Mouse (Mus musculus) neural tube, embryonic 11.5 days (tissue): ENCODE measurements around the gene Eif4a3. TPM values are rescaled to one million over a fixed set of nuclear protein-coding genes. Genes with fewer than 3 reads are reported as not detected.
A peak's percentile ranks its signal among the peaks of the same experiment; 100 is the strongest.
"Not testable (repeated sequence)": the region's sequence is repeated elsewhere in the genome, so short reads cannot be mapped to it uniquely, and the experiment has no call there.

Experiments
- ATAC-seq: fragments of 200-750 bp; cut with Nextera tagmentation; 2 replicates; pipeline ENCODE4 v1.8.0; 2017; ENCODE audit warnings: moderate number of reproducible peaks, mild to moderate bottlenecking, moderate TSS enrichment, moderate library complexity; ENCODE audit not compliant: insufficient read depth, low FRiP score, low TSS enrichment
- DNase-seq: peaks from one replicate; pipeline ENCODE4 v3.0.0-alpha.2; 2015; ENCODE audit warnings: low spot score
- H3K27ac ChIP-seq: fragments of 300-500 bp; sonication (generic); 2 replicates; pipeline ENCODE4 v1.5.1; 2014; ENCODE audit warnings: low read depth, mild to moderate bottlenecking, low read length
- H3K27me3 ChIP-seq: fragments of 300-500 bp; sonication (generic); 2 replicates; pipeline ENCODE4 v1.6.1; 2014; ENCODE audit warnings: mild to moderate bottlenecking, low read length, mixed read lengths; ENCODE audit not compliant: control insufficient read depth, insufficient read depth
- H3K36me3 ChIP-seq: fragments of 300-500 bp; sonication (generic); 2 replicates; pipeline ENCODE4 v1.6.1; 2014; ENCODE audit warnings: mild to moderate bottlenecking, low read length, moderate library complexity, mixed read lengths; ENCODE audit not compliant: control insufficient read depth, insufficient read depth
- H3K4me1 ChIP-seq: fragments of 300-500 bp; sonication (generic); 2 replicates; pipeline ENCODE4 v1.6.1; 2014; ENCODE audit warnings: low read length, mixed read lengths; ENCODE audit not compliant: control insufficient read depth, insufficient read depth
- H3K4me2 ChIP-seq: fragments of 300-500 bp; sonication (generic); 2 replicates; pipeline ENCODE4 v1.6.1; 2014; ENCODE audit warnings: low read depth, mild to moderate bottlenecking, moderate library complexity
- H3K4me3 ChIP-seq: fragments of 300-500 bp; sonication (generic); 2 replicates; pipeline ENCODE4 v1.5.1; 2014; ENCODE audit warnings: low read depth, low read length
- H3K9ac ChIP-seq: fragments of 300-500 bp; sonication (generic); 2 replicates; pipeline ENCODE4 v1.6.1; 2014; ENCODE audit warnings: mild to moderate bottlenecking, low read length
- H3K9me3 ChIP-seq: fragments of 300-500 bp; sonication (generic); 2 replicates; pipeline ENCODE4 v1.6.1; 2016; ENCODE audit warnings: low read length; ENCODE audit not compliant: control insufficient read depth
- WGBS: fragments of 180-500 bp; shearing (Covaris S2); extraction: QIAGEN DNeasy Blood & Tissue Kit; methylation state at CpG from one replicate; pipeline ENCODE4 v1.1.7; 2014; 5-methylcytosine and 5-hydroxymethylcytosine counted together
- polyA plus RNA-seq: library from polyadenylated mRNA; unstranded; fragments of >200 nt; fragmentation: Nextera tagmentation; extraction: Ambion mirVana; gene quantifications from 2 replicates; pipeline ENCODE4 v1.2.1, GENCODE M21; 2014

Eif4a3 gene
- polyA plus RNA-seq, 1 experiment from 2014 or later, result 421 TPM

DNA sequence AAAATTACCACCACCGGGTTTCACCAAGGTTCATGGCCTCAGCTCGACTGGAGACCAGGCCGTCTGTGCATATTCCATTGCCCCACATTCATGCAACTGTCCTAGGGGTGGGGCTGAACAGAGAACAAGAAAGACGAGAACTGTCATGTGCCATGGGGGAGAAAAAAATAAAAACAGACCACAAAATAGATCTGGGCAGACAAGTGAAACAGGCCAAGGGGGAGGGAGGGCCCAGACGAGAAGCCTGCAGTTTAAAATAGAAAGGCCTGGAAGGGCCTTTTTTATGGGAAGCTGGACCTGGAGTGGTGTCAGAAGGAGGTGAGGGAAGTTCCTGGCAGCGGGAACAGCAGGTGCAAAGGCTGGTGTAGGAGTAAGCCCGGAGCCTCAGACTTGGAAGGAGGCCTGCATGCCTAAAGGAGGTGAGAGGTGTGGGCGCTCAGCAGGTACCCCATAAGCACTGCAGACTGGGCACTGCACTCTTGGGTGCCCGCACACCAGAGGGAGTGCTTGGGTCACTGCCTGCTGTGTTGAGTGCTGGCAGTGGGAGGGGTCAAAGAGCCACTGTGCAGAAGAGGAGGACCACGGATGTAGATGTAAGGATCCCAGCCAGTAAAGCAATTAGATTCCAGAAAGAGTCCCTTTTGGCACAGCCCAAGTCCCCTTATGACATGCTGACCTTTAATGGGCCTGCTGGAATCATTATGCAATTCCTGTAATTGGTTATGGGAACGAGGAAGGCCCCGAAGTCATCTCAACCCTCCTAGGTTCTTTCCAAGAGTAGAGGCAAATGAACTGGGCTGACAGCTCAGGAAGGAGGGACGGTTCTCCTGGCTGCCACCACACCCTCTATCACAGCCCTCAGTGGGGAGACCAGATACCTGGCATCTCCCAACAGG lies 7.1 kb upstream of the Eif4a3 start:
- H3K4me3 ChIP-seq, result no peak overlapping the region
- H3K36me3 ChIP-seq, result no peaks in the 10 kb centered on the region
- DNase-seq (no peak), ATAC-seq (no peak)
- no peaks in the 10 kb centered on the region for H3K27me3 ChIP-seq
- no peaks in the 10 kb centered on the region for H3K9me3 ChIP-seq
- WGBS, result 61% methylated on average over 13 of the region's 13 CpGs
- H3K9ac ChIP-seq, result no peak overlapping the region
- H3K4me1 ChIP-seq, result 0 out of 2 replicates have a peak, but pooled peaks cover 3% of the 10 kb centered on the region
- H3K4me2 ChIP-seq, result no peak overlapping the region
- H3K27ac ChIP-seq, result no peak overlapping the region

DNA sequence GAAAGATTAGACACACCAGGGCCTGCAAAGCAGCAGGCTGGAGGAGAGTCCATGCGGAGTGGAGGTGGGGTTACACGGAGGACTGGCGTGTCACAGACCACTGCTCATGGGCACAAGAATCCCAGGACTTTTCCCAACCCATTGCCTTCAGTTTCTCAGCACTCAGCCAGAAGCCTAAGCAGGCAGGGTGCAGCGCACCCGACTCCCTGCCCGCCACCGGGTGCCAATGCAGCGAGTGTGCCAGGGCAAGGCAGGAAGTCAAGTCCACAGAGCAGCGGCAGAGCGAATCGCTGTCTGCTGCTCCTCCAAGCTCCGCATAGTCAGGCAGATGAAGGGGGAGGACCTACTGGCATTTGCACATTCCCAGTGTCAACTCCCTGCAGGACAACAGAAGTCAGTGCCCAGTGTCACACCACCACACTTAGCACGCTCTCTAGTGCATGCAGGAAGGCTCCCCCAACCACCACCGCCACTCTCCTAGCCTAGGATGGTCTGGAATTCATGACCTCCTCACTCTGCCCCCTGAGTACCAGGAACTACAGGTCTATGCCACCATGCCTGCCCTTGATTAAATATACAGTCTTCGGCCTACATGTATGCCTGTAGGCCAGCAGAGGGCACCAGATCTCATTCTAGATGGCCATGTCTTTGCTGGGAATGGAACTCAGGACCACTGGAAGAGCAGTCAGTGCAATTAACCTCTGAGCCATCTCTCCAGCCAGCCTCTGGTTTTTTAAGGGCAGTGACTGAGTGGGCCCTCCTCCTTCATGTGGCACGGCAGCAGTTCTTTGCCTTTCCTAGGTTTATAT lies 5.2 kb upstream of the Eif4a3 start:
- peak; percentile 67 for DNase-seq
- Histone ChIP-seq H3K27ac (no peak overlapping the region), H3K4me1 (0 out of 2 replicates have a peak, but pooled peaks cover 3% of the 10 kb centered on the region), H3K27me3 (no peaks in the 10 kb centered on the region), H3K36me3 (no peaks in the 10 kb centered on the region), H3K4me3 (no peak overlapping the region), H3K9ac (no peak overlapping the region), H3K4me2 (no peak overlapping the region), H3K9me3 (no peaks in the 10 kb centered on the region)
- ATAC-seq, result no peak
- 38% methylated on average over 16 of the region's 16 CpGs for WGBS

DNA sequence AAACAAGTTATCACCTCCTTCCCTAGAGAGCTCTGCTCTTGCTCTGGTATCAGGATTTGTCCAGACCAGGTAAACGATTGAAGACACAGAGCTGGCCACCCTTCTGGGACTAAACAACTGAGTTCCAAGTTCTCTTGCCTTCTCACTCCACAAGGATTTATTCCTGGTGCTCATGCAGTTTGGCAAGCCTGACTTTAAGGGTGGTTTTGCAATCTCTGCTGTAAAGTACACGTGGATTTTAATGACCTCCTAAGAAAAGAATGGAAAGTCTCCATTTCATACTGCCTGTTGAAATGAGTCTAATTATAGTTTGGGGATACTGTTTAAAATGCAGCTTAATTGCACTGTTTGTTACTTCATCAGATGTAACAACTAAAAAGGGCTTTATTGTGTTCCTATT lies 1.1 kb upstream of the Eif4a3 start:
- Histone ChIP-seq H3K9ac (no peak overlapping the region), H3K4me2 (peak overlapping the region; percentile 64; the same call in 1 of the 2 replicates)
- 45% methylated on average over 2 of the region's 2 CpGs for WGBS

DNA sequence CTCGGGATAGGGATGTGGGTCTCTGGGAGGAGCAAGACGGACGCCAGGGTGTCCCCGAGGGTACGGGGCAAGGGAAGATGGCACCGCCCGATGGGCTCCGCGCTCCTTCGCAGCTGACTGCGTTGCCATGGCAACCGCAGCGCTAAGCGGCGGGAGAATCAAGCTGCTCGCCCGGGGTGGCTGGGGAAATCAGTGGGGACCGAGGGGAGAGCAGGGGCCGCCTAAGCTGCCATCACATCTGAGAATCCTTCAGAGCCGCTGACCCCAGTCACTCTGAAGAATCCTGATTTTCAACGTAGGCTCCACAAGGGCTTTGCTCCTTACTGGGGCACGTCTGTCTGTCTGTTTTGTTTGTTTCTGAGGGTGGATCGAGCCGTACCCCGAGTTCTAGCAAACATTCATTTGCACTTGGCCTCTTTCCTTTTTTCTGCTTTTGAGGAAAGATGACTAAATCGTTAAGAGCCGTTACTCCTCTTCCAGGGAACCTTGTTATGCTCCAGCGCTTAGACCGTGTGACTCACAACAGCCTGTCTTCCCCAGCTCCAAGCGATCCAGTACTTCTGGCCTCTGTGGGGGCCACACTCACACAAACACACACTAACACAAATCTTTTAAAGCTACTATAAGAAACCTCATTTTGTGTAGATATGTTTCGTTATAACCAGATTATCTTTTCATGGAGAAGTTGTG lies 502 bp upstream of the Eif4a3 start:
- Histone ChIP-seq H3K4me3 (peak overlapping the region; percentile 97), H3K4me2 (peak overlapping the region; percentile 64), H3K36me3 (peaks cover 14% of the 10 kb centered on the region), H3K4me1 (peaks cover 2% of the 10 kb centered on the region; the same call in 1 of the 2 replicates), H3K9ac (peak overlapping the region; percentile 98), H3K27ac (peak overlapping the region; percentile 86), H3K27me3 (no peaks in the 10 kb centered on the region), H3K9me3 (no peaks in the 10 kb centered on the region)
- DNase-seq (no peak), ATAC-seq (no peak)
- 2% methylated on average over 31 of the region's 31 CpGs for WGBS

More for the DNA sequence above, 1.1 kb upstream of the Eif4a3 start:
- H3K4me3 ChIP-seq, result no peak overlapping the region
- no peak overlapping the region for H3K27ac ChIP-seq
- peaks cover 8% of the 10 kb centered on the region for H3K36me3 ChIP-seq
- no peak for DNase-seq
- no peak for ATAC-seq
- H3K4me1 ChIP-seq, result peaks cover 2% of the 10 kb centered on the region; the same call in 1 of the 2 replicates
- no peaks in the 10 kb centered on the region for H3K27me3 ChIP-seq
- H3K9me3 ChIP-seq, result no peaks in the 10 kb centered on the region

DNA sequence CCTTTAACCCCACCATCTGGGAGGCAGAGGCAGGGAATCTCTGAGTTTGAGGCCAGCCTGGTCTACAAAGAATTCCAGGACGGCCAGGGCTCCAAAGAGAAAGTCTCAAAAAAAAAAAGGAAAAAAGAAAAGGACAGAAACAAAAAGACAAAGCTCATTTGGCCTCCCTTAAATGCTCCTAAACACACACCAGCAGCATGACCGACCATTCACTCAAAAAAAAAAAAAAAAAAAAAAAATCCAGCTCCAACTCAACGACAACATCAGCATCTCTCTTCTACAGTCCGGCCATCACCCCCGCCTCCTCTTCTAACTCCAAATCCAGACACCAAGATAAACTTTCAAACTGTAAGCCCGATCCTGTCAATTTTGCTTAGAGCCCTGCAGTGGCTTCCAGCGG lies 972 bp downstream of the Eif4a3 start:
- Histone ChIP-seq H3K9ac (peak overlapping the region; percentile 98), H3K9me3 (no peaks in the 10 kb centered on the region), H3K4me1 (peaks cover 2% of the 10 kb centered on the region; the same call in 1 of the 2 replicates), H3K27me3 (no peaks in the 10 kb centered on the region), H3K36me3 (peaks cover 17% of the 10 kb centered on the region), H3K27ac (no peak overlapping the region), H3K4me2 (peak overlapping the region; percentile 62), H3K4me3 (peak overlapping the region; percentile 97)
- DNase-seq (no peak), ATAC-seq (no peak)
- WGBS, result 19% methylated on average over 7 of the region's 7 CpGs

DNA sequence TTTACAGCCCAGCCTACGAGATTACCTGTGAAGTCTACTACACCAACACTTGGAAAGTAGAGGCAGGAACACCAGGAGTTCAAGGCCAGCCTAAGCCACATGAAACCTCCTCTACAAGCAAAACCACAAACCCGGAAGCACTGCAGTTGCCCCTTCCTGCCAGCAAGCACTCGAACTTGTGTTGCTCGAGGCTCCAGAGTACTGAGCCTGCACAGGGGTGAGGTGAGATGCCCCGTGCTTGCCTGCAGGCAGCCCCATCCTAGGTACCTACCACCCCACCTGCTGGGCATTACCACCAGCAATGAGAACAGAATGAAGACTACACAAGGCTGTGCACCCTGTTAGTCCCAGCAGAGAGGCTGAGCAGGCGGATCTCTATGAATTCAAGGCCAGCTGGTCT lies 1.9 kb downstream of the Eif4a3 start:
- H3K9me3 ChIP-seq, result no peaks in the 10 kb centered on the region
- no peak for DNase-seq
- ATAC-seq, result no peak
- peaks cover 2% of the 10 kb centered on the region; the same call in 1 of the 2 replicates for H3K4me1 ChIP-seq
- no peak overlapping the region for H3K4me2 ChIP-seq
- 92% methylated on average over 6 of the region's 6 CpGs for whole genome bisulfite sequencing
- no peak overlapping the region for H3K4me3 ChIP-seq
- no peaks in the 10 kb centered on the region for H3K27me3 ChIP-seq
- no peak overlapping the region for H3K9ac ChIP-seq
- no peak overlapping the region for H3K27ac ChIP-seq
- H3K36me3 ChIP-seq, result peaks cover 25% of the 10 kb centered on the region

DNA sequence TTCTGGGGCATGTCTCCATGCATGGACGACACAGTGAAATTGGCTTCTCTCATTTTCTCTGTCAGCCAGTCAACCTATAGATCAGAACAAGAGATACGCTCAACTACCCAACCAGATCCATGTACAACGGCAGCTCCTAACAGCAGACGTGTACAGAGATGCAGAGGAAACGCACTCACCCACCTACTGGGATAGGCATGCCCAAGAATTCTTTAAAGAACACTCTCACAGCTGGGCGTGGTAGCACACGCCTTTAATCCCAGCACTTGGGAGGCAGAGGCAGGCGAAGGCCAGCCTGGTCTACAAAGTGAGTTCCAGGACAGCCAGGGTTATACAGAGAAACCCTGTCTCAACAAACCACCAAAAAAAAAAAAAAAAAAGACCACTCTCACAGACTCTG lies 7.0 kb downstream of the Eif4a3 start:
- H3K27me3 ChIP-seq, H3K9me3 ChIP-seq, H3K4me2 ChIP-seq, H3K4me3 ChIP-seq, H3K4me1 ChIP-seq, DNase-seq, H3K9ac ChIP-seq, ATAC-seq, H3K27ac ChIP-seq: not testable (repeated sequence)
- 94% methylated on average over 8 of the region's 8 CpGs for WGBS
- H3K36me3 ChIP-seq, result peaks cover 47% of the 10 kb centered on the region

DNA sequence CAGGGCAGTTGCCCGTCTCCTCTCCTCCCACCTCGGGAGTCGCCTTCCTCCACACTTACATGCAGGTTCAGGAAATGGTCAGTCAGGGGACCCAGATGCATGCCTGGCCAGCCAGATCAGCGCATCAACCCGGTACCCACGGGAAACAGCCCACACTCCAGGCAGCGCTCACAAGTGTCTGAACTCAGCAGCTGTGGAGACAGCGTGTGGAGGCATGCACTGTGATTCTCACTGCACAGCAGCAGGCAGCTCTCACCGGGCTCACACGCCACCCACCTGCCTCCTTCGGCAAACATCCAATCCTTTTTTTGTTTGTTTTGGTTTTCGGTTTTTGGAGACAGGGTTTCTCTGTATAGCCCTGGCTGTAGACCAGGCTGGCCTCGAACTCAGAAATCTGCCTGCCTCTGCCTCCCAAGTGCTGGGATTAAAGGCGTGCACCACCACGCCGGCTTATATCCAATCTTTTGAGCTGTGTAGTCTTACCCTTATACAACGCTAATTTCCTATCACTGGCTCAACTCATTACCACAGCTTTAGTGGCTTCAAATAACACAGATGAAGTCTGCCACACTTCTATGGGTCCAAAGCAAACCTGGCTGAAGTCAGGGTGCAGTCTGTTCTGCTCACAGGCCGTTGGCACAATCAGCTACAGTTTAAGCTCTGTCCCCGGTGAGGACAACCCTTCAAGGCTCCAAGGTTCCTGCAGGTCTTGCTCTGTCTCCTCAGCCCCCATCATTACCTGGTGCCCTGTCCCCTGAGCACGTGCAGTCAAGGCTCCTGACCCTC lies 12.5 kb downstream of the Eif4a3 start:
- Histone ChIP-seq H3K27ac (no peak overlapping the region), H3K9ac (no peak overlapping the region), H3K4me2 (no peak overlapping the region), H3K36me3 (peaks cover 28% of the 10 kb centered on the region), H3K4me3 (no peak overlapping the region), H3K4me1 (no peaks in the 10 kb centered on the region), H3K9me3 (no peaks in the 10 kb centered on the region), H3K27me3 (no peaks in the 10 kb centered on the region)
- 93% methylated on average over 20 of the region's 20 CpGs for WGBS
- DNase-seq, result no peak
- ATAC-seq, result no peak
